Mouse (Mus musculus): ENCODE measurements around the gene Amer3. TPM values are rescaled to one million over a fixed set of nuclear protein-coding genes. Genes with fewer than 3 reads are reported as not detected.
"Not testable (repeated sequence)": the region's sequence is repeated elsewhere in the genome, so short reads cannot be mapped to it uniquely, and the experiment has no call there.

The Amer3 gene
- not detected for total RNA-seq (2022)

- DNase-seq (ENCODE audit: low spot score) = no peak
Observed at GRCm38 (mm10) chr1:34578851-34579781, at the start of gene Amer3. Gene Amer3, plus strand, starts transcription at chr1:34579657.

GRCm38 (mm10) chr1:34534574-34534973 is 44.9 kb upstream of the Amer3 start:
- DNase-seq (ENCODE audit: low spot score) = not testable (repeated sequence)

- DNase-seq (ENCODE audit: low spot score) = not testable (repeated sequence)
Observed at GRCm38 (mm10) chr1:34535043-34535698, 44.3 kb upstream of the Amer3 start, which contains the start of gene Cfc1. Gene Cfc1, plus strand, starts transcription at chr1:34535648.

- DNase-seq (ENCODE audit: low spot score) = no peak
Observed at GRCm38 (mm10) chr1:34536291-34536766, 43.1 kb upstream of the Amer3 start.

GRCm38 (mm10) chr1:34536767-34537485 is 42.5 kb upstream of the Amer3 start:
- DNase-seq (ENCODE audit: low spot score) = no peak

- no peak for DNase-seq (ENCODE audit: low spot score)
Observed at GRCm38 (mm10) chr1:34547074-34547473, 32.4 kb upstream of the Amer3 start.

- DNase-seq (ENCODE audit: low spot score) = no peak
Observed at GRCm38 (mm10) chr1:34553690-34554089, 25.8 kb upstream of the Amer3 start.

- no peak for DNase-seq (ENCODE audit: low spot score)
Observed at GRCm38 (mm10) chr1:34554275-34554674, 25.2 kb upstream of the Amer3 start.

GRCm38 (mm10) chr1:34560843-34561242 is 18.6 kb upstream of the Amer3 start, which contains the start of gene Prss40:
Gene Prss40, minus strand, starts transcription at chr1:34560943.
- no peak for DNase-seq (ENCODE audit: low spot score)

- DNase-seq (ENCODE audit: low spot score) = no peak
Observed at GRCm38 (mm10) chr1:34564383-34565045, 14.9 kb upstream of the Amer3 start.

- DNase-seq (ENCODE audit: low spot score) = no peak
Observed at GRCm38 (mm10) chr1:34568120-34568519, 11.3 kb upstream of the Amer3 start.

- DNase-seq (ENCODE audit: low spot score) = no peak
Observed at GRCm38 (mm10) chr1:34569876-34570275, 9.6 kb upstream of the Amer3 start.

- no peak for DNase-seq (ENCODE audit: low spot score)
Observed at GRCm38 (mm10) chr1:34571431-34571830, 8.0 kb upstream of the Amer3 start.

GRCm38 (mm10) chr1:34573221-34573620 is 6.2 kb upstream of the Amer3 start:
- DNase-seq (ENCODE audit: low spot score) = no peak

GRCm38 (mm10) chr1:34579782-34580356 is 412 bp downstream of the Amer3 start:
- no peak for DNase-seq (ENCODE audit: low spot score)

- DNase-seq (ENCODE audit: low spot score) = no peak
Observed at GRCm38 (mm10) chr1:34582218-34582617, 2.8 kb downstream of the Amer3 start.

GRCm38 (mm10) chr1:34583821-34584263 is 4.4 kb downstream of the Amer3 start:
- DNase-seq (ENCODE audit: low spot score) = no peak

GRCm38 (mm10) chr1:34584736-34585135 is 5.3 kb downstream of the Amer3 start:
- DNase-seq (ENCODE audit: low spot score) = no peak

GRCm38 (mm10) chr1:34587298-34588096 is 8.0 kb downstream of the Amer3 start:
- no peak for DNase-seq (ENCODE audit: low spot score)

- DNase-seq (ENCODE audit: low spot score) = no peak
Observed at GRCm38 (mm10) chr1:34600000-34600399, 20.5 kb downstream of the Amer3 start.

Data from heart, adult 8-10 months (tissue).